Mouse (Mus musculus) lung, embryonic 15.5 days (tissue): ENCODE data around the gene Ganc. TPM values are rescaled to one million over a fixed set of nuclear protein-coding genes. Genes with fewer than 3 reads are reported as not detected.
A peak's percentile ranks its signal among the peaks of the same experiment; 100 is the strongest.

Experiments
- ATAC-seq: fragments of 200-750 bp; cut with Nextera tagmentation; 2 replicates; pipeline ENCODE4 v1.8.0; 2017; ENCODE audit warnings: moderate number of reproducible peaks, borderline replicate concordance; ENCODE audit not compliant: low FRiP score, low TSS enrichment; ENCODE audit errors: extremely low read depth
- H3K27ac ChIP-seq: fragments of 300-500 bp; sonication (generic); 2 replicates; pipeline ENCODE4 v1.5.1; 2015; ENCODE audit warnings: moderate library complexity, mild to moderate bottlenecking, inconsistent platforms
- H3K27me3 ChIP-seq: fragments of 300-500 bp; sonication (generic); 2 replicates; pipeline ENCODE4 v1.6.1; 2015; ENCODE audit warnings: inconsistent platforms
- H3K36me3 ChIP-seq: fragments of 300-500 bp; sonication (generic); 2 replicates; pipeline ENCODE4 v1.6.1; 2015; ENCODE audit warnings: inconsistent platforms
- H3K4me1 ChIP-seq: fragments of 300-500 bp; sonication (generic); 2 replicates; pipeline ENCODE4 v1.6.1; 2015; ENCODE audit warnings: inconsistent platforms
- H3K4me2 ChIP-seq: fragments of 300-500 bp; sonication (generic); 2 replicates; pipeline ENCODE4 v1.6.1; 2015; ENCODE audit warnings: inconsistent platforms, mild to moderate bottlenecking, moderate library complexity
- H3K4me3 ChIP-seq: fragments of 300-500 bp; sonication (generic); 2 replicates; pipeline ENCODE4 v1.5.1; 2015; ENCODE audit warnings: mild to moderate bottlenecking, inconsistent platforms
- H3K9ac ChIP-seq: fragments of 300-500 bp; sonication (generic); 2 replicates; pipeline ENCODE4 v1.6.1; 2015; ENCODE audit warnings: inconsistent platforms
- H3K9me3 ChIP-seq: fragments of 300-500 bp; sonication (generic); 2 replicates; pipeline ENCODE4 v1.6.1; 2016; ENCODE audit warnings: inconsistent platforms
- WGBS: fragments of 180-500 bp; shearing (Covaris S2); methylation state at CpG from one replicate; pipeline ENCODE4 v1.1.7; 2015; 5-methylcytosine and 5-hydroxymethylcytosine counted together
- polyA plus RNA-seq: library from polyadenylated mRNA; unstranded; fragments of >200 nt; fragmentation: Nextera tagmentation; extraction: Ambion mirVana; gene quantifications from 2 replicates; pipeline ENCODE4 v1.2.1, GENCODE M21; 2015

The Ganc gene
- polyA plus RNA-seq, 1 experiment from 2014 or later = 9.7 TPM

DNA sequence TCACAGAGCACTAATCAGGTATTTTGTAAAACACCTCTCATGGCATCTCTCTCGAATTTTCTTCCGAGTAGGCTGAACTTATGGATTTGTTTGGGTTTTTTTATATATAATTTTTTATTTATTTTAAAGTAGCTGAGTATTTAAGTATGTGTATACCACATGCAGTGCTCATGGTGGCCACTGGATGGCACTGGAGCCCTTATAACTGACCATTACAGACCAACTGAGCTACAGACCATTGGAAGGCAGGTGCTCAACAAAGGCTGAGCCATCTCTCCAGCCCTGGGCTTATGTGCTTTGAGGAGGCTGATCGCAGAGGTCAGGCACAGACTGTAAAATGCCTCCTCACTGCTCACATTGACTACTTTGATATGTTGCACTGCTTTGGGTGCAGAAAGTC is 74.9 kb downstream of the Ganc start:
- H3K9me3 ChIP-seq = no peaks in the 10 kb centered on the region
- no peak overlapping the region for H3K27ac ChIP-seq
- H3K4me3 ChIP-seq = no peak overlapping the region
- H3K36me3 ChIP-seq = no peaks in the 10 kb centered on the region
- H3K27me3 ChIP-seq = no peaks in the 10 kb centered on the region
- H3K9ac ChIP-seq = no peak overlapping the region
- H3K4me2 ChIP-seq = no peak overlapping the region
- peak; percentile 65; the same call in 1 of the 2 replicates for ATAC-seq
- no peaks in the 10 kb centered on the region for H3K4me1 ChIP-seq
- 44% methylated on average over 3 of the region's 3 CpGs for WGBS

DNA sequence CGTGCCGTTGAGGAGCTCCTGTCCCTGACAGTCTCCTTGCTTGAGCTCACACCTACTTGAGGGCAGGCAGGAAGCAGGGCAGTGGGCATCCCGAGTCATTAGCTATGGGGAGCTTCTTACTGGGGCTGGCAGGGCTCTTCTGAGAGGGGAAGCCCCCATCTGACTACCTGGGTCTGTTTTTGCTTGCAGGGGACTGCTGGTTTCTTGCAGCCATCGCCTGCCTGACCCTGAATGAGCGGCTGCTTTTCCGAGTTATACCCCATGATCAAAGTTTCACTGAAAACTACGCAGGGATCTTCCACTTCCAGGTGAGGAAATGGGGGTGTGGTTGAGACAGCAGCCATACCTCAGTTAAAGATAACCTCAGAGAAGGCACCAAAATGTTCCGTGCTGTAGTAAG is 78.2 kb downstream of the Ganc start:
- no peak overlapping the region for H3K9ac ChIP-seq
- WGBS = 54% methylated on average over 8 of the region's 8 CpGs
- no peak overlapping the region for H3K27ac ChIP-seq
- no peaks in the 10 kb centered on the region for H3K27me3 ChIP-seq
- no peak overlapping the region for H3K4me2 ChIP-seq
- no peak for ATAC-seq
- no peaks in the 10 kb centered on the region for H3K36me3 ChIP-seq
- H3K4me3 ChIP-seq = no peak overlapping the region
- H3K9me3 ChIP-seq = no peaks in the 10 kb centered on the region
- no peaks in the 10 kb centered on the region for H3K4me1 ChIP-seq

- no peak for ATAC-seq
- WGBS = 53% methylated on average over 8 of the region's 8 CpGs
- Histone ChIP-seq H3K4me1 (no peaks in the 10 kb centered on the region), H3K9me3 (no peaks in the 10 kb centered on the region), H3K4me2 (no peak overlapping the region), H3K4me3 (no peak overlapping the region), H3K27ac (no peak overlapping the region; the same call in 1 of the 2 replicates), H3K9ac (no peak overlapping the region), H3K36me3 (no peaks in the 10 kb centered on the region), H3K27me3 (no peaks in the 10 kb centered on the region)
Measured at GRCm38 (mm10) chr2:120482506-120483389, 79.1 kb downstream of the Ganc start.

DNA sequence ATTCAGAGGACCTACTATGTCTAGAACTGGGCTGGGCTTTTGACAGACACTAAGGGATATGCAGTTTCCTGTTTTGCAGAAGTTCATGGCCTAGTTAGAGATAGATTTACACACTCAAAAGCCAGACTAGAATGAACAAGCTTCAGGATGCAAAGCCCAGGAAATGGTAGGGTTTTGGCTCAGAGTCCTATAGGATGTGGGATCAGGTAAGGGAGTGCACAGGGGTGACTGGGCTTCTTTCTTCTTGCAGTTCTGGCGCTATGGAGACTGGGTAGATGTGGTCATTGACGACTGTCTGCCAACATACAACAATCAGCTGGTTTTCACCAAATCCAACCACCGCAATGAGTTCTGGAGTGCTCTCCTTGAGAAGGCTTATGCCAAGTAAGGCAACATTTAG is 80.5 kb downstream of the Ganc start:
- H3K27ac ChIP-seq = no peak overlapping the region
- H3K36me3 ChIP-seq = no peaks in the 10 kb centered on the region
- H3K4me3 ChIP-seq = no peak overlapping the region
- 85% methylated on average over 3 of the region's 3 CpGs for WGBS
- H3K27me3 ChIP-seq = no peaks in the 10 kb centered on the region
- no peak overlapping the region for H3K9ac ChIP-seq
- H3K9me3 ChIP-seq = no peaks in the 10 kb centered on the region
- H3K4me1 ChIP-seq = no peaks in the 10 kb centered on the region
- ATAC-seq = no peak
- H3K4me2 ChIP-seq = no peak overlapping the region

GRCm38 (mm10) chr2:120493254-120493653 is 89.6 kb downstream of the Ganc start:
- Histone ChIP-seq H3K9ac (no peak overlapping the region), H3K4me2 (no peak overlapping the region), H3K4me1 (no peaks in the 10 kb centered on the region), H3K4me3 (no peak overlapping the region), H3K36me3 (no peaks in the 10 kb centered on the region), H3K27me3 (no peaks in the 10 kb centered on the region), H3K27ac (no peak overlapping the region), H3K9me3 (no peaks in the 10 kb centered on the region)
- no peak for ATAC-seq
- 31% methylated on average over 4 of the region's 4 CpGs for WGBS

- Histone ChIP-seq H3K27me3 (no peaks in the 10 kb centered on the region), H3K9me3 (no peaks in the 10 kb centered on the region), H3K4me2 (no peak overlapping the region), H3K4me3 (no peak overlapping the region), H3K4me1 (peaks cover 14% of the 10 kb centered on the region), H3K27ac (no peak overlapping the region), H3K36me3 (no peaks in the 10 kb centered on the region), H3K9ac (no peak overlapping the region)
- no peak for ATAC-seq
- 33% methylated on average over 3 of the region's 3 CpGs for WGBS
Measured at GRCm38 (mm10) chr2:120496511-120496910, 92.8 kb downstream of the Ganc start.

GRCm38 (mm10) chr2:120499971-120500471 is 96.3 kb downstream of the Ganc start:
- peak overlapping the region; percentile 10; the same call in 1 of the 2 replicates for H3K27ac ChIP-seq
- ATAC-seq = peak; percentile 32; the same call in 1 of the 2 replicates
- H3K36me3 ChIP-seq = no peaks in the 10 kb centered on the region
- no peak overlapping the region; the same call in 1 of the 2 replicates for H3K9ac ChIP-seq
- no peaks in the 10 kb centered on the region for H3K27me3 ChIP-seq
- WGBS = 35% methylated on average over 6 of the region's 6 CpGs
- H3K4me1 ChIP-seq = peaks cover 14% of the 10 kb centered on the region
- no peak overlapping the region for H3K4me2 ChIP-seq
- no peaks in the 10 kb centered on the region for H3K9me3 ChIP-seq
- H3K4me3 ChIP-seq = no peak overlapping the region

DNA sequence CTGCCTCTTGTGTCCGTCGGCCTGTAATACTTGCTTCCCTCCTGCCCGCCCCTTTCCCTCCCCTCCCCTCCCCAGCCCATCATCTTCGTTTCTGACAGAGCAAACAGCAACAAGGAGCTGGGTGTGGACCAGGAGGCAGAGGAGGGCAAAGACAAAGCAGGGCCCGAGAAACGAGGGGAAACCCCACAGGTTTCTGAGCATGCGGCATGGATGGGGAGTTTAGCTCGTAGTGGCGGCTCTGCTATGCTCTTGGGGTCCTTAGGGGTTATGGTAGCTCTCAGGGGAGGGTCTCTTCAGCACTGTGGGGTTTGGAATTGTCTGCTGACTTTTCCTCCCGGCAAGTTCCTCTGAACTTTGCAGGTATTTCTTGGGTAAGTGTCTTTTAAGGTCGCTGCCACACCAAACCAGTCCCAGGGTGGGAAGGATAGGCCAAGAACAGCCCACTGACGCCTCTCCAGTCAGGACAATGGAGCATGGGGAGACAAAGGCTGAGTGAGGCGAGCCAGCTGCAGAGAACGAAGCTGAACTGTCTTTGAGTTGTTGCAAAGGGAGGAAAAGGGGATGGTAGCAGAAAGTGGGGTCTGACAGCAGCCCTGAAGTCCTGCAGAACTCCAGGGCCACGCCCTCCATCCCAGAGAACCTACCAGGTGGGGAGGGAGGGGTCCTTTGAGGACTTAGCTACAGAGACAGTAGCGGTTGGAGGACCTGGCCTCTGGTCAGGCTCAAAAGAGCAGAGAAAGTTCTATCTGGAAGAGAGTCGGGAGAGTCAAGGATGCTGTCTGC is 97.6 kb downstream of the Ganc start:
- Histone ChIP-seq H3K9ac (no peak overlapping the region), H3K4me2 (no peak overlapping the region), H3K4me1 (peaks cover 14% of the 10 kb centered on the region), H3K27ac (no peak overlapping the region), H3K9me3 (no peaks in the 10 kb centered on the region), H3K27me3 (no peaks in the 10 kb centered on the region), H3K4me3 (no peak overlapping the region), H3K36me3 (peaks cover 6% of the 10 kb centered on the region)
- WGBS = 33% methylated on average over 17 of the region's 17 CpGs
- ATAC-seq = no peak

DNA sequence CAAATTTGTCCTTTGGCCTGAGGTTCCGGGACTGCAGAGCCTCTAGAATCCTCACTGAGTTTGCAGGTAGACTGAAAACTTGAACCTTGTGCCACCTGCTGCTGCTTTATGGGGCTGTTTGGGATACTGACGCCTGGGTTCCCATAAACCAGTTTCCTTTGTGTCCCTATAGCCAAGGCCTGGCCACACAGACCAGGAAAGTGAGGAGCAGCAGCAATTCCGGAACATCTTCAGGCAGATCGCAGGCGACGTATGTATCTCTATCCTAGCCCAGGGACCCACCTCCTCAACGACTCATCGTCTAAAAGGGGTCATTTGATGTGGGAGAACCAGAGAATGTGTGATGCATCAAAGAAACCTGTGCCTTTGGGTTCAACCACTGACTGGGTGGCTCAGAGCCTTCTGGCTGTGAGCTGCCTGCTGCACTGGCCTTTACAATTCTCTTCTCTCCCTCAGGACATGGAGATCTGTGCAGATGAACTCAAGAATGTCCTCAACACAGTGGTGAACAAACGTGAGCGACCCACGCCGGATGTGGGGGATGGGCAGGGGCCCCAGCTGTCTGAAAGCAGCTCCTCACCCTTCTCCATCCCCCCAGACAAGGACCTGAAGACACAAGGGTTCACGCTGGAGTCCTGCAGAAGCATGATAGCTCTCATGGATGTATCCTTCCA is 98.4 kb downstream of the Ganc start:
- Histone ChIP-seq H3K9me3 (no peaks in the 10 kb centered on the region), H3K4me3 (no peak overlapping the region), H3K27ac (no peak overlapping the region), H3K36me3 (peaks cover 6% of the 10 kb centered on the region), H3K27me3 (no peaks in the 10 kb centered on the region), H3K4me1 (peaks cover 14% of the 10 kb centered on the region), H3K9ac (no peak overlapping the region), H3K4me2 (no peak overlapping the region)
- 0 out of 2 replicates have a peak, but pooled peaks have one; percentile 34 for ATAC-seq
- WGBS = 56% methylated on average over 13 of the region's 13 CpGs

- no peaks in the 10 kb centered on the region for H3K9me3 ChIP-seq
- no peak overlapping the region for H3K27ac ChIP-seq
- 52% methylated on average over 3 of the region's 3 CpGs for WGBS
- no peak overlapping the region for H3K4me2 ChIP-seq
- H3K9ac ChIP-seq = no peak overlapping the region
- H3K36me3 ChIP-seq = peaks cover 6% of the 10 kb centered on the region
- no peak overlapping the region for H3K4me3 ChIP-seq
- ATAC-seq = no peak
- peaks cover 14% of the 10 kb centered on the region for H3K4me1 ChIP-seq
- H3K27me3 ChIP-seq = no peaks in the 10 kb centered on the region
Measured at GRCm38 (mm10) chr2:120502605-120502990, 98.9 kb downstream of the Ganc start.

DNA sequence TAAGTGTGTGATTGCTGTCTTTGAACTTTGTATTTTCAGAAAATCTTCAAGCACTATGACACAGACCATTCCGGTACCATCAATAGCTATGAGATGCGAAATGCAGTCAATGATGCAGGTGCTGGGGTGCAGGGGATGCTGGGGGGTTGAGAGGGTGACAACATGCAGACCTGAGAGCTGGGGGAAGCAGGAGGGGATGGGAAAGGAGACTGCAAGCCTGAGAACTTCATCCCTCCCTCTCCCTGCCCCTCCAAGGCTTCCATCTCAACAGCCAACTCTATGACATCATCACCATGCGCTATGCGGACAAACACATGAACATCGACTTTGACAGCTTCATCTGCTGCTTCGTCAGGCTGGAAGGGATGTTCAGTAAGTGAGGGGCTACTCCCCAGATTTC is 99.4 kb downstream of the Ganc start:
- ATAC-seq = no peak
- WGBS = 84% methylated on average over 6 of the region's 6 CpGs

More for the DNA sequence above, 99.4 kb downstream of the Ganc start:
- Histone ChIP-seq H3K4me3 (no peak overlapping the region), H3K9me3 (no peaks in the 10 kb centered on the region), H3K27ac (no peak overlapping the region), H3K36me3 (peaks cover 6% of the 10 kb centered on the region), H3K4me2 (no peak overlapping the region), H3K27me3 (no peaks in the 10 kb centered on the region), H3K9ac (no peak overlapping the region), H3K4me1 (peaks cover 14% of the 10 kb centered on the region)
